Mouse (Mus musculus): ENCODE results near the gene Fgfr2. TPM values are rescaled to one million over a fixed set of nuclear protein-coding genes. Genes with fewer than 3 reads are reported as not detected.

Fgfr2 gene
- total RNA-seq, 1 experiment = 37.5 TPM

- Histone ChIP-seq H3K36me3 (ENCODE audit: control insufficient read depth, insufficient read depth, low read length, poor library complexity, severe bottlenecking) (peaks cover 3% of the 10 kb centered on the region; the same call in 1 of the 2 replicates), H3K27ac (ENCODE audit: insufficient read depth, low read depth, low read length, poor library complexity, severe bottlenecking) (no peak overlapping the region), H3K4me3 (ENCODE audit: insufficient read depth in 1 of 2, low read depth in 1 of 2, low read length in 2 of 2, poor library complexity in 1 of 2, severe bottlenecking in 1 of 2) (no peak overlapping the region), H3K4me1 (ENCODE audit: control insufficient read depth in 2 of 2, insufficient read depth in 2 of 2, low read length in 2 of 2, poor library complexity in 1 of 2) (peaks cover 2 to 6% of the 10 kb centered on the region in 2 experiments; a peak in 3 of 4 replicates), H3K9me3 (ENCODE audit: control insufficient read depth, insufficient read depth, low read depth, low read length) (no peaks in the 10 kb centered on the region), H3K9ac (ENCODE audit: insufficient read depth, low read depth, low read length, poor library complexity, severe bottlenecking) (no peak overlapping the region)
- in situ Hi-C loops (cut with MboI; ENCODE audit: low sequenced_read_pairs in 2 of 2, unreplicated experiment in 2 of 2) = no loop called here
- TF ChIP-seq HCFC1 (IDR thresholded peaks at IDR 0.05; ENCODE audit: borderline replicate concordance, insufficient read depth, low read length) (no peak), MAFK (IDR thresholded peaks at IDR 0.05; ENCODE audit: insufficient read depth, low read depth, low read length) (no peak), ZC3H11A (IDR thresholded peaks at IDR 0.05; ENCODE audit: borderline replicate concordance, low read depth, low read length) (no peak), CHD2 (IDR thresholded peaks at IDR 0.05; ENCODE audit: low read depth, low read length) (no peak), ZNF384 (IDR thresholded peaks at IDR 0.05; ENCODE audit: low read depth, low read length) (no peak)
- DNase-seq (ENCODE audit: low read depth, low spot score) = no peak
These were observed 350.0 kb downstream of the Fgfr2 start for GRCm38 (mm10) chr7:132773011-132773705.

DNA sequence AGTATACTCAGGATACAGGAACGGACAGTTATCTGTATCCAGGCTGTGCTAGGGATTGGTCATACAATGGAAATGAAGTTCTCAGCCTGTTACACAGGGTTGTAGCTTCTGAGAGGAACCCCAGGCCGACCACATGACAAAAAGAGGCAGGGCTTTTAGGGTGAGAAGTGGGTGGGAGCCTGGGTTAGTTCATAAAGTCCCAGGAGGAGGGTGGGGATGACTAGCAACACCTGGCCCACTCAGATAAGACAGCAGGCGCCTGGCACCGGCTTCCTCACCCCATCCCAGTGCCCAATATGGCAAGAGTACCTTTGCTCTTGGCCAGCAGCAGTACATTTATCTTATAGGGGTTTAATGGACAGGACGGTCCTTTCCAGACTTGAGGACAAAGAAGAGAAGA is 350.7 kb downstream of the Fgfr2 start:
- in situ Hi-C loops (cut with MboI; ENCODE audit: low sequenced_read_pairs in 2 of 2, unreplicated experiment in 2 of 2) = no loop called here
- no peak for DNase-seq (ENCODE audit: low read depth, low spot score)
- Histone ChIP-seq H3K4me3 (ENCODE audit: insufficient read depth in 1 of 2, low read depth in 1 of 2, low read length in 2 of 2, poor library complexity in 1 of 2, severe bottlenecking in 1 of 2) (no peak overlapping the region), H3K4me1 (ENCODE audit: control insufficient read depth in 2 of 2, insufficient read depth in 2 of 2, low read length in 2 of 2, poor library complexity in 1 of 2) (peaks cover 2 to 6% of the 10 kb centered on the region in 2 experiments; a peak in 3 of 4 replicates), H3K36me3 (ENCODE audit: control insufficient read depth, insufficient read depth, low read length, poor library complexity, severe bottlenecking) (peaks cover 3% of the 10 kb centered on the region; the same call in 1 of the 2 replicates), H3K9me3 (ENCODE audit: control insufficient read depth, insufficient read depth, low read depth, low read length) (no peaks in the 10 kb centered on the region), H3K27ac (ENCODE audit: insufficient read depth, low read depth, low read length, poor library complexity, severe bottlenecking) (no peak overlapping the region), H3K9ac (ENCODE audit: insufficient read depth, low read depth, low read length, poor library complexity, severe bottlenecking) (no peak overlapping the region)
- TF ChIP-seq HCFC1 (IDR thresholded peaks at IDR 0.05; ENCODE audit: borderline replicate concordance, insufficient read depth, low read length) (no peak), ZNF384 (IDR thresholded peaks at IDR 0.05; ENCODE audit: low read depth, low read length) (no peak), ZC3H11A (IDR thresholded peaks at IDR 0.05; ENCODE audit: borderline replicate concordance, low read depth, low read length) (no peak), MAFK (IDR thresholded peaks at IDR 0.05; ENCODE audit: insufficient read depth, low read depth, low read length) (no peak), CHD2 (IDR thresholded peaks at IDR 0.05; ENCODE audit: low read depth, low read length) (no peak)

DNA sequence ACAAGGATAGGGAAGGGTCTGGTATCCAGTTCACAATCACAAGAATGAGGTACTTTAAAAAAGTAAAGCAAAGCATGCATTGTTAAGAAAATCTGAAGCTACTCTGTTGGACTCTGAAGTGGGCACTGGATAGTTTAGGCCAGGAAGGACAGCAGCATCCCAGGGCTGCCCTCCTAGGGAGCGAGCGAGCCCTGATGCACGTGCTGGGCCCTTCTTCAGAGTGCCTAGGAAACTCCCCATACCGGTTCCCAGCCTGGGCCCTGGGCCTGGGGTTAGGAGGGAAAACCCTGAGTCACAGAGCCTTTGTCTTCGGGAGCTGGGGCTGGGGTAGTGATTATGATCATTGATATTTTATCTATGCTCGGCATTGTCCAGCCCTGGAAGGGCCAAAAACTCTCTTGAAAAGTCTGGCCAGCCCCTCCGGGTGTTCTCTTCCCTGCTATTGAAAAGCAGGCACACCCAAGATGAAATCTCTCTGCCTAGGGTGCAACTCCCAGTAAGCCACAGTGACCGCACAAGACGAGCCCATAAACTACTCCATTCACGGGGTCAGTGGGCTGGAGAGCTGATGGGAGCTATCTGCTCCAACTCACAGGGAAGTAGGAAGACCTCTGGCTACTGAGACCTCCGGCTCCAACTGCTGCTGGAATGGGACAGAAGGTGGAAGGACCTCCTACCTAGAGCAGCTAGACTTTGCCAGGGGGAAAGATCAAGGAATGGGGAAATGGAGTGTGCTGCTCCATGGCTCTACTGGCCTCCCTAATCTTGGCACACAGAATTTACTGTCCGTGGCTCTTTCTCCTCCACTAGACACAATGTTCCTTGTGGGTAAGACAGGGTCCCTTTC is 354.4 kb downstream of the Fgfr2 start:
- no peak for DNase-seq (ENCODE audit: low read depth, low spot score)
- Histone ChIP-seq H3K9me3 (ENCODE audit: control insufficient read depth, insufficient read depth, low read depth, low read length) (no peaks in the 10 kb centered on the region), H3K9ac (ENCODE audit: insufficient read depth, low read depth, low read length, poor library complexity, severe bottlenecking) (no peak overlapping the region), H3K4me3 (ENCODE audit: insufficient read depth in 1 of 2, low read depth in 1 of 2, low read length in 2 of 2, poor library complexity in 1 of 2, severe bottlenecking in 1 of 2) (no peak overlapping the region), H3K36me3 (ENCODE audit: control insufficient read depth, insufficient read depth, low read length, poor library complexity, severe bottlenecking) (no peaks in the 10 kb centered on the region), H3K4me1 (ENCODE audit: control insufficient read depth in 2 of 2, insufficient read depth in 2 of 2, low read length in 2 of 2, poor library complexity in 1 of 2) (no peaks in the 10 kb centered on the region), H3K27ac (ENCODE audit: insufficient read depth, low read depth, low read length, poor library complexity, severe bottlenecking) (no peak overlapping the region; the same call in 1 of the 2 replicates)
- TF ChIP-seq ZC3H11A (IDR thresholded peaks at IDR 0.05; ENCODE audit: borderline replicate concordance, low read depth, low read length) = no peak
- in situ Hi-C loops (cut with MboI; ENCODE audit: low sequenced_read_pairs in 2 of 2, unreplicated experiment in 2 of 2) = no loop called here

DNA sequence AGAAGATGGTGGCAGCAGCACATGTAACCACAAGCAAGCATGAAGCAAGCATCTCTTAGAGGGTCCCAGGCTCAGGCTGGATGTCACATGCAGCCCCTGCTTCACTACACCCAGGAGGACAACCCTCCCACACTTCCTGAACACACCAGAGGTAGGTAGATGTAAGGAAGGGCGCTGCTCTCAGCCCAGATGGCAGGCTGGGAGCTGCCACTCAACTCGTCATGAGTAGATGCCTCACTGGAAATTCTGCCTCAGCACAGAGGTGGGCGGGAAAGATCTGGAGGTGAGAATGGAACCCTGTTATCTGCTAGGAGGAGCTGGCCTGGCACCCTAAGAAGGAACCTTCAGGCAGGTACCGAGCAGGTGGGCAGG is 355.2 kb downstream of the Fgfr2 start:
- H3K27ac ChIP-seq (ENCODE audit: insufficient read depth, low read depth, low read length, poor library complexity, severe bottlenecking) = no peak overlapping the region
- no peak overlapping the region for H3K4me3 ChIP-seq (ENCODE audit: insufficient read depth in 1 of 2, low read depth in 1 of 2, low read length in 2 of 2, poor library complexity in 1 of 2, severe bottlenecking in 1 of 2)
- no peaks in the 10 kb centered on the region for H3K4me1 ChIP-seq (ENCODE audit: control insufficient read depth in 2 of 2, insufficient read depth in 2 of 2, low read length in 2 of 2, poor library complexity in 1 of 2)
- no peak overlapping the region for H3K9ac ChIP-seq (ENCODE audit: insufficient read depth, low read depth, low read length, poor library complexity, severe bottlenecking)
- H3K36me3 ChIP-seq (ENCODE audit: control insufficient read depth, insufficient read depth, low read length, poor library complexity, severe bottlenecking) = no peaks in the 10 kb centered on the region; the same call in 1 of the 2 replicates
- no peak for DNase-seq (ENCODE audit: low read depth, low spot score)
- no peaks in the 10 kb centered on the region for H3K9me3 ChIP-seq (ENCODE audit: control insufficient read depth, insufficient read depth, low read depth, low read length)
- TF ChIP-seq MAFK (IDR thresholded peaks at IDR 0.05; ENCODE audit: insufficient read depth, low read depth, low read length) = no peak
- no peak for TF ChIP-seq ZNF384 (IDR thresholded peaks at IDR 0.05; ENCODE audit: low read depth, low read length)
- no peak for TF ChIP-seq ZC3H11A (IDR thresholded peaks at IDR 0.05; ENCODE audit: borderline replicate concordance, low read depth, low read length)
- TF ChIP-seq HCFC1 (IDR thresholded peaks at IDR 0.05; ENCODE audit: borderline replicate concordance, insufficient read depth, low read length) = no peak
- TF ChIP-seq CHD2 (IDR thresholded peaks at IDR 0.05; ENCODE audit: low read depth, low read length) = no peak
- in situ Hi-C loops (cut with MboI; ENCODE audit: low sequenced_read_pairs in 2 of 2, unreplicated experiment in 2 of 2) = no loop called here
